In genomic region chr10:39171134-39171533, GRCm38 (mm10) we compare ENCODE assay signal across 8 mouse cellular contexts. TPM values are rescaled to one million over a fixed set of nuclear protein-coding genes. Genes with fewer than 3 reads are reported as not detected.
DNase-seq lines count a peak whose midpoint lies in the region; ATAC-seq and TF ChIP-seq lines count a peak whose summit lies in the region.

No protein-coding gene starts in this region.

- H3K9me3 ChIP-seq in embryonic facial prominence, embryonic 14.5 days (ENCODE audit: control insufficient read depth, low read length), result no peaks in the 10 kb centered on the region
- H3K9me3 ChIP-seq in limb, embryonic 13.5 days, result no peaks in the 10 kb centered on the region
- no peaks in the 10 kb centered on the region for H3K9me3 ChIP-seq in midbrain, embryonic 16.5 days (replicated peaks; ENCODE audit: control insufficient read depth, low read length, poor library complexity, severe bottlenecking)

- TF ChIP-seq EP300 in heart, adult 2 months (IDR thresholded peaks at IDR 0.05; ENCODE audit: insufficient read depth, low read depth, low read length), result peak; percentile 97

- H3K4me3 ChIP-seq in embryonic facial prominence, embryonic 14.5 days (ENCODE audit: low read depth, low read length), result peak overlapping the region; percentile 41
- peak overlapping the region; percentile 58 for H3K4me3 ChIP-seq in heart, adult 2 months
- peak overlapping the region; percentile 43 for H3K4me3 ChIP-seq in limb, embryonic 13.5 days
- H3K4me3 ChIP-seq in midbrain, embryonic 16.5 days (ENCODE audit: low read depth, low read length), result peak overlapping the region; percentile 40

- peaks cover 27% of the 10 kb centered on the region for H3K4me1 ChIP-seq in embryonic facial prominence, embryonic 14.5 days (ENCODE audit: control insufficient read depth, insufficient read depth, low read length)
- H3K4me1 ChIP-seq in heart, adult 2 months (ENCODE audit: control insufficient read depth, insufficient read depth, low read length), result peaks cover 3% of the 10 kb centered on the region
- peaks cover 43% of the 10 kb centered on the region for H3K4me1 ChIP-seq in limb, embryonic 13.5 days
- H3K4me1 ChIP-seq in midbrain, embryonic 16.5 days (ENCODE audit: control insufficient read depth, insufficient read depth, low read length), result peaks cover 28% of the 10 kb centered on the region

- H3K4me2 ChIP-seq in embryonic facial prominence, embryonic 14.5 days (ENCODE audit: low read depth, low read length), result peak overlapping the region; percentile 74
- H3K4me2 ChIP-seq in limb, embryonic 13.5 days (replicated peaks), result peak overlapping the region; percentile 69
- peak overlapping the region; percentile 70 for H3K4me2 ChIP-seq in midbrain, embryonic 16.5 days (ENCODE audit: low read length)

- peak; percentile 92 for ATAC-seq in embryonic facial prominence, embryonic 14.5 days (ENCODE audit: low read depth)
- ATAC-seq in limb, embryonic 13.5 days (ENCODE audit: low FRiP score, low read depth), result peak; percentile 89
- peak; percentile 95 for ATAC-seq in midbrain, embryonic 16.5 days

- under 1% methylated on average over 19 of the region's 19 CpGs for WGBS in embryonic facial prominence, embryonic 14.5 days
- under 1% methylated on average over 19 of the region's 19 CpGs for WGBS in heart, adult 2 months
- WGBS in limb, embryonic 13.5 days, result under 1% methylated on average over 19 of the region's 19 CpGs
- WGBS in midbrain, embryonic 16.5 days, result under 1% methylated on average over 19 of the region's 19 CpGs

- H3K9ac ChIP-seq in embryonic facial prominence, embryonic 14.5 days (ENCODE audit: low read depth, low read length), result peak overlapping the region; percentile 39; the same call in 1 of the 2 replicates
- peak overlapping the region; percentile 50; the same call in 1 of the 2 replicates for H3K9ac ChIP-seq in heart, adult 2 months (ENCODE audit: low read depth, low read length)
- peak overlapping the region; percentile 2; the same call in 1 of the 2 replicates for H3K9ac ChIP-seq in limb, embryonic 13.5 days
- H3K9ac ChIP-seq in midbrain, embryonic 16.5 days (ENCODE audit: low read depth, low read length), result peak overlapping the region; percentile 62

- intact Hi-C loops in heart, adult 2 months (cut with DNase I), result loop anchor here (1.0 to 5.0 kb wide), 6 partner anchors 68 to 562 kb away; partner anchors contain the start of genes Fyn, Rev3l and Traf3ip2

- H3K36me3 ChIP-seq in embryonic facial prominence, embryonic 14.5 days (ENCODE audit: control insufficient read depth, insufficient read depth, low read length), result no peaks in the 10 kb centered on the region
- H3K36me3 ChIP-seq in heart, adult 2 months (ENCODE audit: control insufficient read depth, insufficient read depth, low read length), result no peaks in the 10 kb centered on the region
- no peaks in the 10 kb centered on the region for H3K36me3 ChIP-seq in limb, embryonic 13.5 days
- H3K36me3 ChIP-seq in midbrain, embryonic 16.5 days (ENCODE audit: control insufficient read depth, insufficient read depth, low read length), result no peaks in the 10 kb centered on the region

- peak overlapping the region; percentile 85 for H3K27ac ChIP-seq in embryonic facial prominence, embryonic 14.5 days (replicated peaks; ENCODE audit: low read depth, low read length)
- H3K27ac ChIP-seq in heart, adult 2 months, result peak overlapping the region; percentile 70
- H3K27ac ChIP-seq in limb, embryonic 13.5 days, result peak overlapping the region; percentile 63; the same call in 1 of the 2 replicates
- H3K27ac ChIP-seq in midbrain, embryonic 16.5 days (ENCODE audit: low read length), result peak overlapping the region; percentile 97

- peak; percentile 93 for DNase-seq in 3T3-L1 (ENCODE audit: low read depth, low spot score)
- DNase-seq in adrenal gland, postnatal 4 days (ENCODE audit: low spot score in 2 of 2), result peak; percentile 77 to 83
- peak; percentile 96 for DNase-seq in embryonic facial prominence, embryonic 14.5 days (ENCODE audit: low spot score)
- DNase-seq in heart, adult 2 months, result peak; percentile 91
- DNase-seq in kidney, adult 8-10 months, result peak; percentile 81 to 91
- peak; percentile 80 to 91 for DNase-seq in spleen, postnatal 10 days (ENCODE audit: low spot score in 2 of 2)

- no peaks in the 10 kb centered on the region for H3K27me3 ChIP-seq in embryonic facial prominence, embryonic 14.5 days (replicated peaks; ENCODE audit: control insufficient read depth, insufficient read depth, low read length)
- H3K27me3 ChIP-seq in heart, adult 2 months (ENCODE audit: control insufficient read depth, insufficient read depth, low read length), result no peaks in the 10 kb centered on the region
- H3K27me3 ChIP-seq in limb, embryonic 13.5 days, result no peaks in the 10 kb centered on the region
- H3K27me3 ChIP-seq in midbrain, embryonic 16.5 days (ENCODE audit: control insufficient read depth, insufficient read depth, low read depth, low read length), result no peaks in the 10 kb centered on the region

- peak; percentile 97 for TF ChIP-seq CTCF in heart, adult 2 months (IDR thresholded peaks at IDR 0.05)

- TF ChIP-seq POLR2A in heart, adult 2 months (IDR thresholded peaks at IDR 0.05; ENCODE audit: insufficient read depth, low read depth, low read length), result peak; percentile 27; the same call in 1 of the 2 replicates

- H3K79me2 ChIP-seq in heart, adult 2 months (replicated peaks; ENCODE audit: control insufficient read depth, insufficient read depth, low read length), result no peaks in the 10 kb centered on the region

RNA-seq across cellular contexts. Expression of gene Ccn6, which starts 7.5 kb away (rescaled TPM):
- total RNA-seq in adrenal gland, postnatal 4 days (2021), result 1 to 10 TPM in 1 of 2 experiments, under 1 TPM in 1; 0.62 to 1.2 TPM
- polyA plus RNA-seq in embryonic facial prominence, embryonic 14.5 days (2014; fragmentation: Nextera tagmentation; extraction: Ambion mirVana), result 0.56 and 1.2 TPM in 2 replicates
- under 1 TPM in 1 of 2 experiments, not detected in 1; 0.32 TPM for total RNA-seq in heart, adult 2 months (2021)
- 0.23 TPM in 1 of 2 replicates, not detected in the other for polyA plus RNA-seq in heart, adult 2 months (2012; rRNA removed)
- 0.45 and 0.64 TPM in 2 replicates for polyA plus RNA-seq in limb, embryonic 13.5 days (2015; fragmentation: Nextera tagmentation; extraction: Ambion mirVana)
- 0.30 and 0.46 TPM in 2 replicates for polyA plus RNA-seq in midbrain, embryonic 16.5 days (2015; fragmentation: Nextera tagmentation; extraction: Ambion mirVana)

RNA-seq across cellular contexts. Expression of gene Tube1, which starts 37.4 kb away (rescaled TPM):
- 1 to 10 TPM; 5.5 to 5.7 TPM for total RNA-seq in adrenal gland, postnatal 4 days (2021)
- 12.5 and 13.8 TPM in 2 replicates for polyA plus RNA-seq in embryonic facial prominence, embryonic 14.5 days (2014; fragmentation: Nextera tagmentation; extraction: Ambion mirVana)
- total RNA-seq in heart, adult 2 months (2021), result 1 to 10 TPM in 1 of 2 experiments, under 1 TPM in 1; 0.60 to 1.3 TPM
- polyA plus RNA-seq in heart, adult 2 months (2012; rRNA removed), result 0.79 and 0.80 TPM in 2 replicates
- 17.3 and 18.8 TPM in 2 replicates for polyA plus RNA-seq in limb, embryonic 13.5 days (2015; fragmentation: Nextera tagmentation; extraction: Ambion mirVana)
- 7.1 and 7.8 TPM in 2 replicates for polyA plus RNA-seq in midbrain, embryonic 16.5 days (2015; fragmentation: Nextera tagmentation; extraction: Ambion mirVana)

RNA-seq across cellular contexts. Expression of gene Fam229b, which starts 37.4 kb away (rescaled TPM):
- total RNA-seq in adrenal gland, postnatal 4 days (2021), result 1 to 10 TPM; 5.3 to 7.3 TPM
- 12.4 and 16.9 TPM in 2 replicates for polyA plus RNA-seq in embryonic facial prominence, embryonic 14.5 days (2014; fragmentation: Nextera tagmentation; extraction: Ambion mirVana)
- total RNA-seq in heart, adult 2 months (2021), result 1 to 10 TPM; 4.6 to 6.5 TPM
- 3.3 and 5.8 TPM in 2 replicates for polyA plus RNA-seq in heart, adult 2 months (2012; rRNA removed)
- 13.5 and 14.7 TPM in 2 replicates for polyA plus RNA-seq in limb, embryonic 13.5 days (2015; fragmentation: Nextera tagmentation; extraction: Ambion mirVana)
- 36.1 and 39.9 TPM in 2 replicates for polyA plus RNA-seq in midbrain, embryonic 16.5 days (2015; fragmentation: Nextera tagmentation; extraction: Ambion mirVana)

Comparison
In these comparisons a context has a peak if more than half of its experiments do, and no peak if none do; other contexts are left out.
1. Peak in every context shown above with its lines: DNase-seq, ATAC-seq, H3K4me3 ChIP-seq and H3K27ac ChIP-seq.
2. H3K9ac ChIP-seq: peak in every context shown above with its lines; median percentile 62 in midbrain, embryonic 16.5 days; 50 in heart, adult 2 months; 39 in embryonic facial prominence, embryonic 14.5 days; 2 in limb, embryonic 13.5 days.